Mouse (Mus musculus): ENCODE data around the gene Maff.
A peak's percentile ranks its signal among the peaks of the same experiment; 100 is the strongest.

Gene Maff

GRCm38 (mm10) chr15:79346051-79346793, at the start of gene Maff:
Gene Maff (plus strand): TSS chr15:79346621.
- no peak for DNase-seq (ENCODE audit: low spot score)

GRCm38 (mm10) chr15:79298553-79298952, 47.9 kb upstream of the Maff start:
- peak; percentile 57 for DNase-seq (ENCODE audit: low spot score)

- DNase-seq (ENCODE audit: low spot score): peak; percentile 69
These were observed 46.8 kb upstream of the Maff start for GRCm38 (mm10) chr15:79299563-79300155.

GRCm38 (mm10) chr15:79303725-79304124, 42.7 kb upstream of the Maff start:
- no peak for DNase-seq (ENCODE audit: low spot score)

GRCm38 (mm10) chr15:79304832-79305231, 41.6 kb upstream of the Maff start:
- DNase-seq (ENCODE audit: low spot score): no peak

GRCm38 (mm10) chr15:79306043-79306637, 40.3 kb upstream of the Maff start:
- no peak for DNase-seq (ENCODE audit: low spot score)

GRCm38 (mm10) chr15:79307861-79308260, 38.6 kb upstream of the Maff start:
- DNase-seq (ENCODE audit: low spot score): no peak

- no peak for DNase-seq (ENCODE audit: low spot score)
These were observed 32.5 kb upstream of the Maff start for GRCm38 (mm10) chr15:79313848-79314369.

GRCm38 (mm10) chr15:79321733-79322190, 24.7 kb upstream of the Maff start:
- DNase-seq (ENCODE audit: low spot score): no peak

- DNase-seq (ENCODE audit: low spot score): peak; percentile 54
These were observed 24.0 kb upstream of the Maff start for GRCm38 (mm10) chr15:79322281-79322990.

GRCm38 (mm10) chr15:79322991-79323790, 23.2 kb upstream of the Maff start:
- DNase-seq (ENCODE audit: low spot score): peak; percentile 71

GRCm38 (mm10) chr15:79323791-79324155, 22.6 kb upstream of the Maff start:
- no peak for DNase-seq (ENCODE audit: low spot score)

- DNase-seq (ENCODE audit: low spot score): no peak
These were observed 22.0 kb upstream of the Maff start for GRCm38 (mm10) chr15:79324373-79324772.

- DNase-seq (ENCODE audit: low spot score): no peak
These were observed 20.7 kb upstream of the Maff start for GRCm38 (mm10) chr15:79325742-79326141.

GRCm38 (mm10) chr15:79326264-79326663, 20.2 kb upstream of the Maff start:
- no peak for DNase-seq (ENCODE audit: low spot score)

- DNase-seq (ENCODE audit: low spot score): peak; percentile 77
These were observed 19.2 kb upstream of the Maff start for GRCm38 (mm10) chr15:79326971-79327961.

GRCm38 (mm10) chr15:79328058-79328938, 18.1 kb upstream of the Maff start, which contains the start of gene Pla2g6:
Gene Pla2g6 (minus strand): TSS chr15:79328390.
- DNase-seq (ENCODE audit: low spot score): peak; percentile 100

GRCm38 (mm10) chr15:79328939-79329275, 17.5 kb upstream of the Maff start:
- no peak for DNase-seq (ENCODE audit: low spot score)

GRCm38 (mm10) chr15:79329346-79329978, 17.0 kb upstream of the Maff start:
- DNase-seq (ENCODE audit: low spot score): no peak
